Mouse (Mus musculus): ENCODE measurements around the gene Ccdc157.
"Not testable (repeated sequence)": the region's sequence is repeated elsewhere in the genome, so short reads cannot be mapped to it uniquely, and the experiment has no call there.

The Ccdc157 gene

GRCm38 (mm10) chr11:4107901-4108300 lies 52.2 kb downstream of the Ccdc157 start:
- in situ Hi-C loops (cut with MboI, MseI), result not testable (repeated sequence)

GRCm38 (mm10) chr11:4105444-4105843 lies 54.6 kb downstream of the Ccdc157 start:
- in situ Hi-C loops (cut with MboI, MseI), result no loop called here

GRCm38 (mm10) chr11:4104989-4105388 lies 55.1 kb downstream of the Ccdc157 start:
- in situ Hi-C loops (cut with MboI, MseI), result no loop called here

- in situ Hi-C loops (cut with MboI, MseI), result no loop called here
Observed at GRCm38 (mm10) chr11:4103522-4103921, 56.6 kb downstream of the Ccdc157 start.

GRCm38 (mm10) chr11:4101851-4102250 lies 58.2 kb downstream of the Ccdc157 start:
- in situ Hi-C loops (cut with MboI, MseI), result no loop called here

- in situ Hi-C loops (cut with MboI, MseI), result no loop called here
Observed at GRCm38 (mm10) chr11:4099447-4099846, 60.6 kb downstream of the Ccdc157 start.

GRCm38 (mm10) chr11:4098816-4099215 lies 61.3 kb downstream of the Ccdc157 start:
- in situ Hi-C loops (cut with MboI, MseI), result no loop called here

GRCm38 (mm10) chr11:4098120-4098519 lies 62.0 kb downstream of the Ccdc157 start:
- in situ Hi-C loops (cut with MboI, MseI), result no loop called here

- in situ Hi-C loops (cut with MboI, MseI), result no loop called here
Observed at GRCm38 (mm10) chr11:4097091-4097621, 62.9 kb downstream of the Ccdc157 start.

GRCm38 (mm10) chr11:4096054-4096984 lies 63.8 kb downstream of the Ccdc157 start:
- in situ Hi-C loops (cut with MboI, MseI), result no loop called here

GRCm38 (mm10) chr11:4095171-4096053 lies 64.7 kb downstream of the Ccdc157 start, which contains the start of gene Mtfp1:
TSS of gene Mtfp1 (minus strand) at chr11:4095445.
- in situ Hi-C loops (cut with MboI, MseI), result no loop called here

- in situ Hi-C loops (cut with MboI, MseI), result no loop called here
Observed at GRCm38 (mm10) chr11:4094378-4095170, 65.5 kb downstream of the Ccdc157 start.

GRCm38 (mm10) chr11:4093459-4094377 lies 66.4 kb downstream of the Ccdc157 start:
- in situ Hi-C loops (cut with MboI, MseI), result no loop called here
